ENCODE assay signal across 8 mouse cellular contexts in genomic region chrX:12122594-12123331, GRCm38 (mm10). TPM values are rescaled to one million over a fixed set of nuclear protein-coding genes. Genes with fewer than 3 reads are reported as not detected.
DNase-seq lines count a peak whose midpoint lies in the region; ATAC-seq lines count a peak whose summit lies in the region.

No protein-coding gene starts in this region.

- peaks cover 36% of the 10 kb centered on the region for H3K27me3 ChIP-seq in embryonic facial prominence, embryonic 14.5 days (replicated peaks; ENCODE audit: control insufficient read depth, insufficient read depth, low read length)
- H3K27me3 ChIP-seq in hindbrain, embryonic 14.5 days (ENCODE audit: control insufficient read depth, insufficient read depth, low read length), result peaks cover 52% of the 10 kb centered on the region
- peaks cover 4% of the 10 kb centered on the region; the same call in 1 of the 2 replicates for H3K27me3 ChIP-seq in neural tube, embryonic 14.5 days (ENCODE audit: control insufficient read depth, insufficient read depth, low read length)

- H3K4me2 ChIP-seq in embryonic facial prominence, embryonic 14.5 days (ENCODE audit: low read depth, low read length), result peak overlapping the region; percentile 48
- H3K4me2 ChIP-seq in hindbrain, embryonic 14.5 days (replicated peaks), result peak overlapping the region; percentile 34
- peak overlapping the region; percentile 20; the same call in 1 of the 2 replicates for H3K4me2 ChIP-seq in neural tube, embryonic 14.5 days (ENCODE audit: low read depth, low read length)

- peak; percentile 41 for DNase-seq in urinary bladder, adult 2 months (ENCODE audit: low spot score)
- DNase-seq in urinary bladder, adult 18-20 months (ENCODE audit: low spot score in 2 of 2), result no peak
- DNase-seq in embryonic facial prominence, embryonic 14.5 days (ENCODE audit: low spot score), result peak; percentile 85
- DNase-seq in hindbrain, embryonic 14.5 days (ENCODE audit: low spot score), result peak; percentile 63
- peak; percentile 57 to 64 for DNase-seq in lung, adult 18-20 months
- DNase-seq in frontal cortex, postnatal 14 days (ENCODE audit: low spot score in 2 of 2), result no peak
- no peak for DNase-seq in frontal cortex, postnatal 36 days (ENCODE audit: low spot score in 2 of 2)

- peak overlapping the region; percentile 52 for H3K27ac ChIP-seq in embryonic facial prominence, embryonic 14.5 days (replicated peaks; ENCODE audit: low read depth, low read length)
- no peak overlapping the region; the same call in 1 of the 2 replicates for H3K27ac ChIP-seq in hindbrain, embryonic 14.5 days
- H3K27ac ChIP-seq in neural tube, embryonic 14.5 days (ENCODE audit: low read depth, low read length), result no peak overlapping the region

- no peak overlapping the region; the same call in 1 of the 2 replicates for H3K9ac ChIP-seq in embryonic facial prominence, embryonic 14.5 days (ENCODE audit: low read depth, low read length)
- no peak overlapping the region for H3K9ac ChIP-seq in hindbrain, embryonic 14.5 days
- H3K9ac ChIP-seq in neural tube, embryonic 14.5 days (replicated peaks; ENCODE audit: low read depth, low read length), result no peak overlapping the region

- H3K4me3 ChIP-seq in embryonic facial prominence, embryonic 14.5 days (ENCODE audit: low read depth, low read length), result peak overlapping the region; percentile 18; the same call in 1 of the 2 replicates
- no peak overlapping the region for H3K4me3 ChIP-seq in hindbrain, embryonic 14.5 days (replicated peaks; ENCODE audit: low read length)
- no peak overlapping the region for H3K4me3 ChIP-seq in neural tube, embryonic 14.5 days (ENCODE audit: low read depth, low read length)

- peak; percentile 85 for ATAC-seq in embryonic facial prominence, embryonic 14.5 days (ENCODE audit: low read depth)
- ATAC-seq in hindbrain, embryonic 14.5 days (ENCODE audit: low FRiP score), result peak; percentile 54; the same call in 1 of the 2 replicates
- peak; percentile 52; the same call in 1 of the 2 replicates for ATAC-seq in neural tube, embryonic 14.5 days (ENCODE audit: low read depth)

- H3K4me1 ChIP-seq in embryonic facial prominence, embryonic 14.5 days (ENCODE audit: control insufficient read depth, insufficient read depth, low read length), result peaks cover 12% of the 10 kb centered on the region
- H3K4me1 ChIP-seq in hindbrain, embryonic 14.5 days (replicated peaks; ENCODE audit: control insufficient read depth, insufficient read depth, low read length), result peaks cover 31% of the 10 kb centered on the region
- peaks cover 10% of the 10 kb centered on the region for H3K4me1 ChIP-seq in neural tube, embryonic 14.5 days (ENCODE audit: control insufficient read depth, insufficient read depth, low read length)

- H3K9me3 ChIP-seq in embryonic facial prominence, embryonic 14.5 days (ENCODE audit: control insufficient read depth, low read length), result no peaks in the 10 kb centered on the region
- no peaks in the 10 kb centered on the region for H3K9me3 ChIP-seq in hindbrain, embryonic 14.5 days (ENCODE audit: control insufficient read depth, low read length)
- H3K9me3 ChIP-seq in neural tube, embryonic 14.5 days (ENCODE audit: control insufficient read depth, low read length), result no peaks in the 10 kb centered on the region

- no peaks in the 10 kb centered on the region for H3K36me3 ChIP-seq in embryonic facial prominence, embryonic 14.5 days (ENCODE audit: control insufficient read depth, insufficient read depth, low read length)
- no peaks in the 10 kb centered on the region for H3K36me3 ChIP-seq in hindbrain, embryonic 14.5 days (replicated peaks; ENCODE audit: control insufficient read depth, insufficient read depth)
- no peaks in the 10 kb centered on the region for H3K36me3 ChIP-seq in neural tube, embryonic 14.5 days (ENCODE audit: control insufficient read depth, insufficient read depth, low read length)

- 15% methylated on average over 17 of the region's 21 CpGs for WGBS in embryonic facial prominence, embryonic 14.5 days
- WGBS in hindbrain, embryonic 14.5 days, result 15% methylated on average over 21 of the region's 21 CpGs
- WGBS in neural tube, embryonic 14.5 days, result 11% methylated on average over 20 of the region's 21 CpGs

RNA-seq across cellular contexts. Expression of gene Bcor, which starts 37.4 kb away (rescaled TPM):
- 7.5 and 11.9 TPM in 2 replicates for polyA plus RNA-seq in urinary bladder, adult 2 months (2012; rRNA removed)
- polyA plus RNA-seq in embryonic facial prominence, embryonic 14.5 days (2014; fragmentation: Nextera tagmentation; extraction: Ambion mirVana), result 15.0 and 17.7 TPM in 2 replicates
- 16.1 and 17.5 TPM in 2 replicates for polyA plus RNA-seq in hindbrain, embryonic 14.5 days (2014; fragmentation: Nextera tagmentation; extraction: Ambion mirVana)
- polyA plus RNA-seq in neural tube, embryonic 14.5 days (2014; fragmentation: Nextera tagmentation; extraction: Ambion mirVana), result 17.9 and 21.1 TPM in 2 replicates

Comparison
In these comparisons a context has a peak if more than half of its experiments do, and no peak if none do; other contexts are left out.
1. DNase-seq: peak in urinary bladder, adult 2 months (single experiment), embryonic facial prominence, embryonic 14.5 days (single experiment), hindbrain, embryonic 14.5 days (single experiment) and lung, adult 18-20 months (2 of 2); none in urinary bladder, adult 18-20 months (0 of 2), frontal cortex, postnatal 14 days (0 of 2) and frontal cortex, postnatal 36 days (0 of 2).
2. Peak in every context shown above with its lines, with median percentiles within 50 percentile points of each other: ATAC-seq and H3K4me2 ChIP-seq.